Mouse (Mus musculus) cortical plate, adult 2 months (tissue): ENCODE results near the gene Alpk1.

Experiments used
- CTCF ChIP-seq: fragments of 200-500 bp; IDR thresholded peaks from 2 replicates; pipeline ENCODE4 v1.5.1; 2011; ENCODE audit warnings: mild to moderate bottlenecking, control low read depth, low read length; ENCODE audit not compliant: insufficient read depth; ENCODE audit errors: extremely low read depth
- POLR2A ChIP-seq: fragments of 200-500 bp; IDR thresholded peaks from 2 replicates; pipeline ENCODE4 v1.6.1; 2011; ENCODE audit warnings: mild to moderate bottlenecking, low read length, control low read depth; ENCODE audit not compliant: insufficient read depth; ENCODE audit errors: extremely low read depth

GRCm38 (mm10) chr3:127630190-127630589 lies 150.1 kb downstream of the Alpk1 start:
- TF ChIP-seq CTCF (no peak), POLR2A (no peak)
